Mouse (Mus musculus) kidney, postnatal 0 days (tissue): Measurements from ENCODE around the gene Gm8229. TPM values are rescaled to one million over a fixed set of nuclear protein-coding genes. Genes with fewer than 3 reads are reported as not detected.
"Not testable (repeated sequence)": the region's sequence is repeated elsewhere in the genome, so short reads cannot be mapped to it uniquely, and the experiment has no call there.

Experiments used
- ATAC-seq: fragments of 200-750 bp; cut with Nextera tagmentation; replicated peaks from 2 replicates; pipeline ENCODE4 v1.8.0; 2017; ENCODE audit warnings: low read depth, moderate number of reproducible peaks, moderate TSS enrichment, moderate library complexity; ENCODE audit not compliant: low FRiP score
- DNase-seq: peaks from one replicate; pipeline ENCODE4 v3.0.0-alpha.2; 2016; ENCODE audit warnings: low spot score
- H3K27ac ChIP-seq: fragments of 300-500 bp; sonication (generic); 2 replicates; pipeline ENCODE4 v1.5.1; 2014; ENCODE audit warnings: mild to moderate bottlenecking
- H3K27me3 ChIP-seq: fragments of 300-500 bp; sonication (generic); 2 replicates; pipeline ENCODE4 v1.6.1; 2014; ENCODE audit warnings: low read length, mixed read lengths; ENCODE audit not compliant: insufficient read depth
- H3K36me3 ChIP-seq: fragments of 300-500 bp; sonication (generic); 2 replicates; pipeline ENCODE4 v1.6.1; 2014; ENCODE audit warnings: low read length, mixed read lengths; ENCODE audit not compliant: insufficient read depth
- H3K4me1 ChIP-seq: fragments of 300-500 bp; sonication (generic); replicated peaks from 2 replicates; pipeline ENCODE4 v1.6.1; 2014; ENCODE audit warnings: antibody characterized with exemption, low read length, mixed read lengths; ENCODE audit not compliant: insufficient read depth
- H3K4me2 ChIP-seq: fragments of 300-500 bp; sonication (generic); 2 replicates; pipeline ENCODE4 v1.6.1; 2014; ENCODE audit warnings: mild to moderate bottlenecking, low read length, moderate library complexity, mixed read lengths
- H3K4me3 ChIP-seq: fragments of 300-500 bp; sonication (generic); replicated peaks from 2 replicates; pipeline ENCODE4 v1.5.1; 2014; ENCODE audit warnings: low read depth, low read length
- H3K9ac ChIP-seq: fragments of 300-500 bp; sonication (generic); 2 replicates; pipeline ENCODE4 v1.6.1; 2014; ENCODE audit warnings: low read depth, low read length
- H3K9me3 ChIP-seq: fragments of 300-500 bp; sonication (generic); replicated peaks from 2 replicates; pipeline ENCODE4 v1.6.1; 2016; ENCODE audit warnings: low read length, inconsistent platforms, mixed read lengths
- CTCF ChIP-seq: IDR thresholded peaks from 2 replicates; pipeline ENCODE4 v1.5.1; 2016; ENCODE audit warnings: antibody characterized with exemption, low read depth, mild to moderate bottlenecking, moderate library complexity
- WGBS: fragments of 180-500 bp; shearing (Covaris S2); extraction: QIAGEN DNeasy Blood & Tissue Kit; methylation state at CpG from one replicate; pipeline ENCODE4 v1.1.7; 2014; 5-methylcytosine and 5-hydroxymethylcytosine counted together
- polyA plus RNA-seq: library from polyadenylated mRNA; unstranded; fragments of >200 nt; fragmentation: Nextera tagmentation; extraction: Ambion mirVana; gene quantifications from 2 replicates; pipeline ENCODE4 v1.2.1, GENCODE M21; 2015

Gm8229 gene
- not detected in 2 replicates for polyA plus RNA-seq

- not testable (repeated sequence) for H3K4me2 ChIP-seq, H3K27ac ChIP-seq, H3K4me1 ChIP-seq, H3K27me3 ChIP-seq, ATAC-seq, H3K36me3 ChIP-seq, H3K4me3 ChIP-seq, H3K9me3 ChIP-seq, DNase-seq, H3K9ac ChIP-seq
- 94% methylated on average over 4 of the region's 4 CpGs for WGBS
Measured at GRCm38 (mm10) chr14:44365057-44365456, at the start of gene Gm8229. Gene Gm8229, plus strand, starts transcription at chr14:44365357.

GRCm38 (mm10) chr14:44338484-44338883 is 26.7 kb upstream of the Gm8229 start, which contains the start of gene Gm5930:
Gene Gm5930, minus strand, starts transcription at chr14:44338584.
- not testable (repeated sequence) for H3K9ac ChIP-seq, ATAC-seq, H3K4me1 ChIP-seq, H3K36me3 ChIP-seq, H3K4me2 ChIP-seq, H3K4me3 ChIP-seq, H3K9me3 ChIP-seq, DNase-seq, H3K27ac ChIP-seq, H3K27me3 ChIP-seq
- no CpG with 5 or more reads among the region's 2 CpGs for WGBS

GRCm38 (mm10) chr14:44361416-44361815 is 3.7 kb upstream of the Gm8229 start:
- not testable (repeated sequence) for H3K27me3 ChIP-seq, H3K36me3 ChIP-seq, H3K9me3 ChIP-seq, H3K4me2 ChIP-seq, ATAC-seq, DNase-seq, H3K4me3 ChIP-seq, H3K4me1 ChIP-seq, H3K27ac ChIP-seq, H3K9ac ChIP-seq
- WGBS: 30% methylated on average over 2 of the region's 2 CpGs
- TF ChIP-seq CTCF: peak; percentile 52

GRCm38 (mm10) chr14:44362301-44362700 is 2.9 kb upstream of the Gm8229 start:
- not testable (repeated sequence) for H3K27me3 ChIP-seq, H3K36me3 ChIP-seq, H3K4me1 ChIP-seq, H3K27ac ChIP-seq, H3K4me2 ChIP-seq, H3K4me3 ChIP-seq, H3K9me3 ChIP-seq, H3K9ac ChIP-seq, ATAC-seq
- peak; percentile 49 for TF ChIP-seq CTCF
- DNase-seq: peak; percentile 0

- H3K4me1 ChIP-seq, DNase-seq, H3K4me3 ChIP-seq, H3K27ac ChIP-seq, H3K9me3 ChIP-seq, H3K9ac ChIP-seq, ATAC-seq, H3K27me3 ChIP-seq, H3K36me3 ChIP-seq, H3K4me2 ChIP-seq: not testable (repeated sequence)
- WGBS: 80% methylated on average over 4 of the region's 4 CpGs
Measured at GRCm38 (mm10) chr14:44384233-44384632, 19.1 kb downstream of the Gm8229 start.

GRCm38 (mm10) chr14:44410588-44410987 is 45.4 kb downstream of the Gm8229 start, which contains the start of gene Gm3371:
Gene Gm3371, minus strand, starts transcription at chr14:44410688.
- not testable (repeated sequence) for H3K27me3 ChIP-seq, H3K4me1 ChIP-seq, H3K4me2 ChIP-seq, H3K4me3 ChIP-seq, H3K9ac ChIP-seq, H3K36me3 ChIP-seq, H3K9me3 ChIP-seq, DNase-seq, H3K27ac ChIP-seq, ATAC-seq
- WGBS: no CpG with 5 or more reads among the region's 2 CpGs

Other genes starting within 250 kb of the Gm8229 start
- not detected in 2 replicates for gene Gm3327, start 241.5 kb upstream of the Gm8229 start, polyA plus RNA-seq
- gene Gm8212, start 167.7 kb upstream of the Gm8229 start, polyA plus RNA-seq: not detected in 2 replicates
- not detected in 2 replicates for gene 4930503E14Rik, start 152.1 kb upstream of the Gm8229 start, polyA plus RNA-seq
- gene Gm8220, start 79.8 kb upstream of the Gm8229 start, polyA plus RNA-seq: not detected in 2 replicates
- not detected in 2 replicates for gene Gm5930, start 26.8 kb upstream of the Gm8229 start, polyA plus RNA-seq
- not detected in 2 replicates for gene Gm3371, start 45.3 kb downstream of the Gm8229 start, polyA plus RNA-seq
- gene Gm8232, start 68.3 kb downstream of the Gm8229 start, polyA plus RNA-seq: not detected in 2 replicates
- not detected in 2 replicates for gene BC061237, start 127.1 kb downstream of the Gm8229 start, polyA plus RNA-seq
- not detected in 2 replicates for gene Gm17093, start 152.9 kb downstream of the Gm8229 start, polyA plus RNA-seq
- not detected in 2 replicates for gene Gm8247, start 217.8 kb downstream of the Gm8229 start, polyA plus RNA-seq